Mouse (Mus musculus) thymus, postnatal 14 days (tissue): ENCODE results near the gene Ccdc186.
"Not testable (repeated sequence)": the region's sequence is repeated elsewhere in the genome, so short reads cannot be mapped to it uniquely, and the experiment has no call there.

Experiments used
- DNase-seq: peaks from one replicate; pipeline ENCODE4 v3.0.0; 2021

The Ccdc186 gene

GRCm38 (mm10) chr19:56800930-56801655 is 20.9 kb downstream of the Ccdc186 start:
- DNase-seq: no peak

- no peak for DNase-seq
Measured at GRCm38 (mm10) chr19:56800226-56800625, 21.8 kb downstream of the Ccdc186 start.

DNA sequence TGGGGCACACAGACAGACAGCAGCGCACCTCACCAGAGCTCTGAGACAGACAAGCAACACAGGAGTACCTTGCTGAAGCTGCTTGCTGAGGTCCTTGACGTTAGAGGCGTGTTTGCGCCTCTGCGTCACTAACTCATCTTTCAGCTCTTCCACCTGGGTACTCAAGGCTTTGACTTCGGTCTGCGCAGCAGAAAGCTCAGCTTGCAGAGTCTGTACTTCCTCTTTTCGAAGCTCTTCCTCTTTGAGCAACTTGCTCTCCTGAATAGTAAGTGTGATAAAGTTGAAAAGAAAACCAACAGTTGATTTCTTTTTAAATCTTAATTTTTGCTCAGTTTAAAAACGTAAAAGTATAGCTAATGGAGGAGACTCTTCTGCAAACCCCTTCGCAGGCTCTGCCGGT is 24.6 kb downstream of the Ccdc186 start:
- no peak for DNase-seq

DNA sequence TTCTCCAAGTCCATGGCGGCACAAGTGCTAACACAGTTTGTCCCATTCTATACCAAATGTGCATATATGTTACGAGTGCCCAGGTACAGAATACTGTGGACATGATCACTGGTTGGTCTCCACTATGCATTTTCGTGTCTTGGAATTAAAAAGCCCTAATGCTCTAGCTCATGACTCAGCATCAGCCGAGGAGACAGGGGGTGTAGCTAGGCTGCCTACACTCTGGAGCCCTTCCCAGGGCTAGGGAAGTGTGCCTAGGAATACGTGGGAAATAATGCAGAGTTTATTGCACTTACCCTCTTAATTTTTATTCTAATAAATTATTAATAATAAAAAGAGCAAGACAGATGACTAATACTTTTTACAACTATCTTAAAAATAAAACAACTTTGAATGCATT is 33.0 kb downstream of the Ccdc186 start:
- no peak for DNase-seq

GRCm38 (mm10) chr19:56787911-56788310 is 34.1 kb downstream of the Ccdc186 start:
- no peak for DNase-seq

- not testable (repeated sequence) for DNase-seq
Measured at GRCm38 (mm10) chr19:56778532-56778931, 43.5 kb downstream of the Ccdc186 start.

DNA sequence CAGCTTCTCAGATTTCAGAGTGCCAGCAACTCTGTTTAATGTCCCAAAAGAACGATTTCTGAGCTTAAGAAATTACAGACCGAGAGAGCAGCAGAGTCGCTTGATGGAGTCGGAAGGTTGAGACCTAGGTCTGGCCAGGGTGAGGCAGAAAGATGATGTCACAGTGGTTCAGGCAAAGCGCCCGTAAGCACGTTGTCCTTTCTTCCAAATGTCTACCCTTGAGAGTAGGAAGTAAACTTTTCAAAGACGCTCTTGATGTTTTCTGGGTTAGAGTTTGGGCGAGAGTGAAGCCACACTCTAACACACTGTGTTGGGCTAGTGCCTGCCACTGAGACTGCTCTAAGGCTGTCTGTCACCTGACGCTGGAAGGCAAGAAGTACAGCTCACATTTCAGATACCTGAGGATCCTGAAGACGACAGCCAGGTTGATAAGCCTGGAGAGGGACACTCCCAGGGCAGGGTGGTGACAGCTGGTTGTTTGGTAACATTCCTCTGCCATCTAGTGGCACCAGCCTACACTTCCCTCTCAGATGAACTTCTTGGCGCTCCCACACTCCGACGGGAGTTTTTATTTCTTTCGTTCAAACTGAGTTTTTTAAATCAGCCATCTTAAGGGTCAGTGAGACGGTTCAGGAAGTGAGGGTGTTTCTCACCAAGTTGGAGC is 45.1 kb downstream of the Ccdc186 start:
- peak; percentile 51 for DNase-seq

- no peak for DNase-seq
Measured at GRCm38 (mm10) chr19:56775893-56776718, 45.9 kb downstream of the Ccdc186 start.

- DNase-seq: no peak
Measured at GRCm38 (mm10) chr19:56774971-56775892, 46.8 kb downstream of the Ccdc186 start.

GRCm38 (mm10) chr19:56774408-56774962 is 47.5 kb downstream of the Ccdc186 start:
- DNase-seq: no peak

DNA sequence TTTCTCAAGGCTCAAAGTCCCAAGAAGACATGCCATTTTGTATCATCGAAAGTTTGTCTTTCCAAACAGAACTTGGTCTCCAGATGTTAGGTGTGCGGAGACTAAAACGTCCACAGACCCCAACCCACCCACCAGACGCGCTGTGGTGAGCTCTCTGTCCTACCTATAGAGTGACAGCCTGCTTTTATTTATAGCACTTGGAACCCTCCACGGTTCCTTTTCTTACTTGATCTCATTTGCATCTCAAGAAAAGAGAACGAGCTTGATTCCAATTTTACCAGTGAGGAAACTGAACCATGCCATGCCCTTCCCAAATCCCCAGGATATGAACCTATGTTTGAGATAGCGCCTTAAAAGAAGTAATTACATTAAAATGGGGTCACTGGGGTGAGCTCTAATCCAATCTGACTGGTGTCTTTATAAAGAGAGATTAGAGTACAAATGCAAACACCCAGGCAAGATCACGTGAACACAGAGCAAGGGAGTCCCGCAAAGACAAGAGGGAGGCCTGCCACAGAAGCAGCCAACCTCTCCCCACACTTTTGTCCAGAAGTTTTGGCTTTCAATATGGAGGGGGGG is 48.5 kb downstream of the Ccdc186 start:
- no peak for DNase-seq

GRCm38 (mm10) chr19:56772158-56772557 is 49.8 kb downstream of the Ccdc186 start:
- DNase-seq: peak; percentile 14

DNA sequence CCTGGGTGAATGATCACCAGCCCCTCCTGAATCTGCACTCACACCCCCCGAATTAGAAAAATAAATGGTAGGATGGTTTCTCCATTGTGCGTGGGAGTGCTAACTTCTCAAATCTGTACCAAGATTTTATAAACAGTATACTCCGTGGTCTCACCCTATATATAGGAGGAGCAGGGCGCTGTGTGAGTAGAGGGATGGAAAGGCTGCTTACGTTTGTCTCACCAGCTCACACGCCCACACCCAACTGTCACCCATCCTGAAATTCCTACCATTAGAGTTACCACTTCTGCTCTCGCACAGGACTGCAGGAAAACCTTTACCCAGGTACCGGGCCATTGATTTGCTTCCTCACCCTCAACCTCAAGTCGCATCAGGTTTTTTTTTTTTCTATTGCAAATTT is 53.0 kb downstream of the Ccdc186 start:
- no peak for DNase-seq

GRCm38 (mm10) chr19:56762686-56763085 is 59.3 kb downstream of the Ccdc186 start:
- DNase-seq: no peak

GRCm38 (mm10) chr19:56761727-56762126 is 60.3 kb downstream of the Ccdc186 start:
- DNase-seq: no peak

DNA sequence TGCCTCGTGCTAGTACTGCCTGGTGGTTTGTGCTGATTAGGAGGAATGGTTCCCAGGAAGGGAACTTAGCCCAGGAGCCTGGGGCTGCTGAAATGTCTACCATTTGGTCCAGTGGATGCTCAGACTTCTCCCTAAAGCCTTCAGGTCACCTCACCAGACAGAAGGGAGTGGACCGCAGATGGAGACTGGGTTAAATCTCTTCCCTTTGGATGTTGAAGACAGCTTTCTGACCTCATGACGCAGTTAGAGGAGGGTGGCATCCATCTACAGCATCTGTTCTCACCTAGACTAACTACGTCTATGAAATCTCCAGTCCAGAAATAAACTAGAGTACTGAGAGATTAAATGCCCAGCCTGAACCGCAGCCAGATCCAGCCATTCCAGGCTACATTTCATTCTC is 60.9 kb downstream of the Ccdc186 start:
- no peak for DNase-seq

DNA sequence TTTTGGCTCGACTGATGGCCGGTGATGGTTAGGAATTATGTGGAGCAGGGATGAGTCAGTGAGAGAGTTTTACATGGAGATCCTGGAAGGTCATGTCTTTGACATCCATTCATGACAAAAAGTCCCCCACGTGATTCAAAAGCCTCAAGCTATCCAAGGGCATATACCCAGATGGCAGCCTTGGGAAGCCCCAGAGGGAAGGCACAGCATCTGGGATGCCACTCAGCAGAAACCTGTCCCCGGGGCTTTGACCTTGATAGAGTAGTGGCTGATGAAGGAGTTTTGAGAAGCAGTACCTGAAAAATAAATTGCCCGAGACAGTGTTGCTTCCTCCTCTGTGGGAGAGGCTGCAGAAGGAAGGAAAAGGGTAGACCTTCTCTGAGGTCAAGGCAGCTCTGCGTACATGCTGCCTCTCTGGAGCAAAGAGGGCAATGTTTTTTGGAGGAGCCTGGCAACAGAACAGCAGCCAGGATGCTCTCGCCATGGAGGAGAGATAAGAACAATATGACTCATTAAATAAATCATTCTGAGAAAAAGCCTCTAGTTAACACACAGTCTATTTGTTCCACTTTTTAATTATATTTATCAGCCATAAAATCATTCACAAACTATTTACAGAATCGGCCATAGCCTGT is 61.6 kb downstream of the Ccdc186 start:
- DNase-seq: no peak

GRCm38 (mm10) chr19:56759740-56760139 is 62.2 kb downstream of the Ccdc186 start:
- DNase-seq: no peak

DNA sequence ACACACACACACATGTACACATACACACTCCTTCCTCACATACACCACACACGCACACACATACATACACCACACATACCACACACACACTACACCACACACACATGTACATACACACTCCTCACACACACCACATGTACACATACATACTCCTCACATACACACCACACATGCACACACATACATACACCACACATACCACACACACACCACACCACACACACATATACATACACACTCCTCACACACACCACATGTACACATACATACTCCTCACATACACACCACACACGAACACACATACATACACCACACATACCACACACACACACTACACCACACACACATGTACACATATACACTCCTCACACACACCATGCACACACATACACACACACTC is 63.7 kb downstream of the Ccdc186 start:
- DNase-seq: no peak

DNA sequence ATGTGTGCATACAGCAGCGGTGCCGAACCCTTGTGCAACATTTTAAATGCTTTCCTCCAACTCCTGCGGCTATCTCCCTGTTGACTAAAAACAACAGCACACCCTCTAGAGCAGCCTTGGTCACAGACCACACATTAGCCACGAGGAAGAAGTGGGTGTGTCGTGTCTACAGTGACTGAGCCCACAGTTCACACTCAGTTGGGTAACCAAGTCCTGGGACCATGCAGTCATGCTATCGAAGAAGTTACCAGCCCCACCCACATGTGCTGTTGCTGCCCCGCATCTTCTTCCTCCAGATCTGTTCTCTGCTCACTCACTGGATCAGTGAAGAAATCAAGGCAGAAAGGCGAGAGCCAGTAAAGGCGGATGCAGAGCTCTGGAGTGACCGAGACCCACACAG is 65.6 kb downstream of the Ccdc186 start:
- no peak for DNase-seq

DNA sequence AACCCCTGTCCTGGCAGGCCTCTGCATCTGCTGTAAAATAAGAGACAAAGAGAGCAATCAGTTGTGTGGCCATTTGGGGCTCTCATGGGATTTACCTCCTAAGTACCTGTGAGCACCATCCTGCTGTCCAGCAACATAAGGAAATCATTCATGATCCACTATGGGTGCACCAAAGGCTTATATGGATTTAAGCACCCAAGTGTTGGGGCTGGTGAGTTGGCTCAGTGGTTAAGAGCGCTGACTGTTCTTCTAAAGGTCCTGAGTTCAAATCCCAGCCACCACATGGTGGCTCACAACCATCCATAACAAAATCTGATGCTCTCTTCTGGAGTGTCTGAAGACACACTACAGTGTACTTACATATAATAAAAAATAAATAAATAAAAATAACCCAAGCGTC is 67.5 kb downstream of the Ccdc186 start:
- not testable (repeated sequence) for DNase-seq
